Mouse (Mus musculus) mouse trophoblast stem cell (cell line): ENCODE results near the gene Tbx19.

ENCODE experiments used
- in situ Hi-C, 2 experiments: fragments of 300-500 bp; cut with MseI, MboI; formaldehyde crosslinking; loops; 2 replicates in 1 of 2; 3 replicates in 1 of 2; pipeline ENCODE4 v1.15.1; 2025

The Tbx19 gene

GRCm38 (mm10) chr1:165184178-165184577, 23.6 kb upstream of the Tbx19 start:
- in situ Hi-C loops: no loop called here

GRCm38 (mm10) chr1:165183400-165183799, 22.8 kb upstream of the Tbx19 start:
- in situ Hi-C loops: no loop called here

GRCm38 (mm10) chr1:165179321-165179720, 18.7 kb upstream of the Tbx19 start:
- in situ Hi-C loops: no loop called here

GRCm38 (mm10) chr1:165178075-165178474, 17.5 kb upstream of the Tbx19 start:
- in situ Hi-C loops: no loop called here

GRCm38 (mm10) chr1:165174059-165174616, 13.6 kb upstream of the Tbx19 start:
- in situ Hi-C loops: no loop called here

GRCm38 (mm10) chr1:165171277-165171676, 10.7 kb upstream of the Tbx19 start:
- in situ Hi-C loops: no loop called here

- in situ Hi-C loops: no loop called here
Observed at GRCm38 (mm10) chr1:165170157-165170556, 9.6 kb upstream of the Tbx19 start.

- in situ Hi-C loops: no loop called here
Observed at GRCm38 (mm10) chr1:165169462-165169861, 8.9 kb upstream of the Tbx19 start.

GRCm38 (mm10) chr1:165164920-165165319, 4.3 kb upstream of the Tbx19 start:
- in situ Hi-C loops: no loop called here

- in situ Hi-C loops: no loop called here
Observed at GRCm38 (mm10) chr1:165158841-165159240, 1.7 kb downstream of the Tbx19 start.

- in situ Hi-C loops: no loop called here
Observed at GRCm38 (mm10) chr1:165154162-165154561, 6.4 kb downstream of the Tbx19 start.

- in situ Hi-C loops: no loop called here
Observed at GRCm38 (mm10) chr1:165151216-165151615, 9.4 kb downstream of the Tbx19 start.

GRCm38 (mm10) chr1:165142343-165142916, 18.1 kb downstream of the Tbx19 start:
- in situ Hi-C loops: loop anchor here in 1 of 2 experiments (25.0 kb wide), 1 partner anchor 255 kb away; no protein-coding TSS in a partner anchor

- in situ Hi-C loops: loop anchor here in 1 of 2 experiments (25.0 kb wide), 1 partner anchor 253 kb away; no protein-coding TSS in a partner anchor
Observed at GRCm38 (mm10) chr1:165140227-165140626, 20.3 kb downstream of the Tbx19 start.

GRCm38 (mm10) chr1:165133858-165134257, 26.7 kb downstream of the Tbx19 start:
- in situ Hi-C loops: loop anchor here in 1 of 2 experiments (25.0 kb wide), 1 partner anchor 247 kb away; no protein-coding TSS in a partner anchor

- in situ Hi-C loops: loop anchor here in 1 of 2 experiments (25.0 kb wide), 1 partner anchor 246 kb away; no protein-coding TSS in a partner anchor
Observed at GRCm38 (mm10) chr1:165133279-165133678, 27.3 kb downstream of the Tbx19 start.

GRCm38 (mm10) chr1:165132187-165132877, 28.2 kb downstream of the Tbx19 start:
- in situ Hi-C loops: loop anchor here in 1 of 2 experiments (25.0 kb wide), 1 partner anchor 245 kb away; no protein-coding TSS in a partner anchor

GRCm38 (mm10) chr1:165129573-165129972, 31.0 kb downstream of the Tbx19 start:
- in situ Hi-C loops: loop anchor here (10.0 to 25.0 kb wide), 2 partner anchors 235 to 242 kb away; no protein-coding TSS in a partner anchor

GRCm38 (mm10) chr1:165121096-165121495, 39.5 kb downstream of the Tbx19 start:
- in situ Hi-C loops: loop anchor here in 1 of 2 experiments (10.0 kb wide), 1 partner anchor 226 kb away; no protein-coding TSS in a partner anchor

GRCm38 (mm10) chr1:165120349-165120898, 40.1 kb downstream of the Tbx19 start:
- in situ Hi-C loops: loop anchor here in 1 of 2 experiments (10.0 kb wide), 1 partner anchor 226 kb away; no protein-coding TSS in a partner anchor

- in situ Hi-C loops: loop anchor here in 1 of 2 experiments (10.0 kb wide), 1 partner anchor 225 kb away; no protein-coding TSS in a partner anchor
Observed at GRCm38 (mm10) chr1:165119760-165120159, 40.8 kb downstream of the Tbx19 start.
